Mouse (Mus musculus) CH12.LX (cell line): Measurements from ENCODE around the gene Gm20458.

ENCODE experiments used
- CTCF ChIP-seq, 2 experiments: IDR thresholded peaks in 1 of 2; conservative IDR thresholded peaks in 1 of 2; 2 replicates each; pipeline ENCODE4 v1.5.1; 2011 to 2012; ENCODE audit warnings: low read depth in 2 of 2, low read length in 2 of 2, improper control_type of control experiment in 1 of 2, inconsistent platforms in 1 of 2, mild to moderate bottlenecking in 1 of 2, moderate library complexity in 1 of 2
- EP300 ChIP-seq: IDR thresholded peaks from 2 replicates; pipeline ENCODE4 v1.6.1; 2011; ENCODE audit warnings: low read length, improper control_type of control experiment
- SMC3 ChIP-seq: IDR thresholded peaks from 2 replicates; pipeline ENCODE4 v1.6.1; 2011; ENCODE audit warnings: low read depth, low read length, improper control_type of control experiment

DNA sequence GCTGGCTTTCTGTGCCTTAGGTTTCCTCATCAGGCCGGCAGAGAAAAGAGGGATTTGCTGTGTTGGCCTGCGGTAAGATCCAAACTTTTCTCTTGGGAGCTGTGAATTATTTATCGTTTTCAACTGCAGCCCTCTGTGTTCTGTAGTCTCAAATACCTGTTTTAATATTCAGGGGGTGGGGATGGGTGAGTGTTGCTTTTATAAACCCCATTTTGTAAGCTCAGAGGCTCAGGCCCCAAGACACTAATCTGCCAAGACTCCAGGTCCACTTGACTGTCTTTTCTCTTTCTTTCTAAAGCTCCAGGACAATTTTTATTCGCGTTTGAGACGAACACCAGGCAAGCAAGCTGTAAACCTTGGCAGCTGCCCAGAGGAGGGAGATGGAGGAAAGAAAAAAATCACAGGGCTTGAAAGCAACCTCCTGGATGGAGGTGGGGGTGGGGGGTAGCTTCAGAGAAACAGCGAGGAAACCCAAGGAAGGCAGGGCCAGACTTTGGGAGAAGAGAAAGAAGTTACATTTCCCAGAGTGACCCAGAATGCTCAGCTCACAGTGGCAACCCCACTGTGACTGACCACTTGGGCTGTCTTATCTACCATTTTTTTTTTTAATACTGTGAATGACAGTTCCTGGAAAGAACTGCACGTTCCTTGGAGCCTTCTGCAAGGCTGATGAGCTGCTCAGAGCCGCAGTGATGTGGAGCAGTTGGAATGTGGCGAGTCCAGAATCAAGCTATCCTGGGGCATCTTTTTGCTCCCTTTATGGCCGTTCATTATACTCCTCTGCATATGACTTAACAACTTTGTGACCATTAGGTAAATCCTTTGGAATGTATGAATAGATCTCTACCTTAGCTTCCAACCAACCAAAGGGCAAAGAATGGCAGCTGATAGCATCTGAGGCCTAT lies 57.8 kb downstream of the Gm20458 start:
- TF ChIP-seq CTCF (conservative IDR thresholded peaks at IDR 0.05 in 1 of 2, IDR thresholded peaks at IDR 0.05 in 1 of 2; ENCODE audit: low read depth in 2 of 2, low read length in 2 of 2) (no peak), SMC3 (no peak), EP300 (no peak)
